Mouse (Mus musculus) cerebellum, postnatal 25 days (tissue): Measurements from ENCODE around the gene Nap1l4.
"Not testable (repeated sequence)": the region's sequence is repeated elsewhere in the genome, so short reads cannot be mapped to it uniquely, and the experiment has no call there.

Experiments used
- DNase-seq, 2 experiments: peaks; one replicate each; pipeline ENCODE4 v3.0.0; 2021; ENCODE audit warnings: mixed read lengths in 2 of 2

Gene Nap1l4

DNA sequence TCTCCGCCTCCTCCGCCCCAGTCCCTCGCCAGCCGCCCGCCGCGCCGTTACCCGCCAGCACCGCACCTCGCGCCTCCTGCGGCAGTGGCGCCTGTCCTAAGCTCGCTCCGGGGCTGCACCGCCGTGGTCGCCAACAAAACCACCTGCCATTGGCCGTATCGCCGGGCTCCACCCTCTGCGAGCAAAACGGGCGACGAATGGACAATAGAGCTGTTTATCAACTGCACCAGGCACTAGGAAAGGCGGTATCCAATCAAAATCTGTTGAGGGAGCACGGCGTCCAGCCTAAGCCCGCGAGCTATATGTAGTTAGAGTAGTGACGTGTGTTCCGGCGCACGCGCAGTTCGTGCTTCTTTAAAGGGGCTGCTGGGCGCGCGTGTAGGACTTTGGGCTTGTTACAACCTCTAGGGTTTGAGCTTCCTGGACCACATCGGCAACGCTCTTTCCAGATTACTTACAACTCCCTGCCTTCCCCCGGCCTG is at the start of gene Nap1l4:
TSS of gene Nap1l4 (minus strand) at position 131 of the 482 bp plus-strand sequence.
- DNase-seq = peak; percentile 97 to 100

- DNase-seq = peak in 1 of 2 experiments; percentile 23
Observed at GRCm38 (mm10) chr7:143594865-143595264, 46.0 kb upstream of the Nap1l4 start.

DNA sequence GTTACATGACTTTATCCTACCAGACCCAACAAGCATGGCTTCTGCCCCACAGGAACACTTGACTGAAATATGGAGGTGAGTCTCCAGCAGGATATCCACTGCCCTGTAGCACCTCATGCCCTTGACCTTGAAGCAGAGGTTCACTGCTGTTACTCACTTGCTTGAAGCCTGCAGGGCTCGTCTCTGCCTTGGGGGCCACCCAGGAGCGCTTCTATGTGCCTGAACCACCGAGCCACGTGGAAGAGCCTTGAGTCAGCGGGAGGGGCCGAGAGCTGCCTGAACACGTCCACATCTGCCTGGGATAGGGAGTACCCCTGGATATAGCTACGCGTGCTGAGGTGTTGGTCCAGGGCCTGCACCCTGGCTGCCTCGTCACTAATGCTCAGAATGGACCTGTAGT is 43.3 kb upstream of the Nap1l4 start:
- DNase-seq = no peak

- peak; percentile 52 to 70 for DNase-seq
Observed at GRCm38 (mm10) chr7:143588006-143588405, 39.1 kb upstream of the Nap1l4 start.

DNA sequence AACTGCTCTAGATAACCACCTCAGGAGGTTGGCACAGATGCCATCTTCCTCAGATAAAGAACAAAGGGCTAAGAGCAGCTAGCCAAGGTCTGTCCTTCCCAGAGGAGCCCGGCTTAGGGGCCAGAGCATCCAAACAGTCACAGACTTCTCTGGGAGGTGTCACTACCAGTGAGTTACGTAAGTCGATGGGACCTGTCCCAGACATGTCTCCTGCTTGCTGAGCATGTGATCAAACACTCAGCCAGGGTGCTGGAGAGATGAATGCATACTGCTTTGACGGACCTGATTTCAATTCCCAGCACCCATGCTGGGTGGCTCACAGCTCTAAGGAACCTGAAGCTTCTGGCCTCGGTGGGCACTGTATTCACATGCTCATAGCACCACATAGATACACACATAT is 38.7 kb upstream of the Nap1l4 start:
- no peak for DNase-seq

DNA sequence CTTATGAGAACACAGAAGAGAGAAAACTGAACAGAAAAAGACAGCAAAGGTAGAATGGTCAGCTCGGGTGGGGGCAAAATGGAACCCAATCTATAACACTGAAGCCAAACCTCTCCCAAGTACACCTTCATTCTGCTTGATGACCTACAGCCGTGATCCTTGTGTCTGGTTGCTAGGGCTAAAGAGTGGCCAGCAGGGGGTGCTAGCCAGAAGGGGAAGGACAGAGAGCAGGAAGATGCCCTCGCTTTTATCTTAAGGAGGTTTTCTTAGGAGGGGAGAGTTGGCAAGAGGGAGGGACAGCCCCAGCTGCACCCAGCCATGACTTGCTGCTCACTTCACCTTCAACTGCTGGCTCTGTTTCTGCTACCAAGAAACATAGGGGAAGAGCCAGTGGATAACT is 35.0 kb upstream of the Nap1l4 start:
- peak; percentile 45 to 78 for DNase-seq

- no peak for DNase-seq
Observed at GRCm38 (mm10) chr7:143583025-143583424, 34.1 kb upstream of the Nap1l4 start.

GRCm38 (mm10) chr7:143575751-143576150 is 26.8 kb upstream of the Nap1l4 start:
- no peak for DNase-seq

DNA sequence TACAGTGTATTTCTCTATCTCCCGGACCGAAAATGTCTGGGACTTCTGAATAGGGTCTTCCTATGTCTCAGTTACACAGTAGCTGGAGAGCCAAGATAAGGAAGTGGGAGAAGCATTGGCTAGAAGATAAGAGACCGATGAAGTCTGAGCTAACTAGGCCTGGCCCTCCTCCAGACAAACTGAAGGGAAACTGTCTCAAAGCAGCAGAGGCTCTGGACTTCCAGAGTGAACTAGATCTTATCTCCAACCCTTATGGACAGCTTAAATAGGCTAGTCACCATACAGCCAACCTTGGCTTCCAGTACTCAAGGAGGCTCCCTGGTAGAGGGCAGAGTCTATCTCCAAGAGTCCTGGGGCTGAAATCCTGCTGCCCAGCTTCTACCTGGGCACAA is 16.7 kb upstream of the Nap1l4 start:
- DNase-seq = no peak

DNA sequence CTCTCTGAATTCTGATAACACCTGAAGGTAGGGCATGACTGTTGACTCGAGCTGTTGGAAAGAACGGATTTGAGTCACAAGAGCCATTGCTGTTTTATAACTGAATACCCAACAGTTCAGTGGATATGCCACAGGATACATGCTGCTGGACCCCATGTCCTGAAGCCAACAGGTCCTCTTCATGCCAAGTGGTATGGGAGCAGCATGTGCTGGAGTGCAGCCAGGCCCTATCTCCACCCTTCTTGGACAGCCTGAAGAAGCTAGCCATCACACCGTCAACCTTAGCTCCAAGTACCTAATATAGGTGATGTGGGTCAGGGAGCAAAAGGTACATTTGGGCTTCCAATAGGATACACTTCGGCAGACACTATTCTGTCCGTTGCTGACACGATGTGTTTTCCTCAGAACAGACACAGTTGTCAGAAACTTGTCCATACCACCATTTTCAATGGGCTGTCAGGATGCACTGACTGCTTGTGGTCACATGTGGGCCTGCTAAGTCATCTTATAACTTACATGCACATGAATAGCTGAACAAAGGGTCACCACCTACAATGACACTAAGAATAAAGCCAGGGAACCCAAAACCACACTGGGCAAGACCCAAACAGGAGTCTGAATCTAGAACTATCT is 16.2 kb upstream of the Nap1l4 start:
- no peak for DNase-seq

GRCm38 (mm10) chr7:143563787-143564186 is 14.9 kb upstream of the Nap1l4 start:
- no peak for DNase-seq

GRCm38 (mm10) chr7:143557616-143558015 is 8.7 kb upstream of the Nap1l4 start:
- DNase-seq = no peak

- peak; percentile 20 to 53 for DNase-seq
Observed at GRCm38 (mm10) chr7:143556964-143557610, 8.2 kb upstream of the Nap1l4 start.

DNA sequence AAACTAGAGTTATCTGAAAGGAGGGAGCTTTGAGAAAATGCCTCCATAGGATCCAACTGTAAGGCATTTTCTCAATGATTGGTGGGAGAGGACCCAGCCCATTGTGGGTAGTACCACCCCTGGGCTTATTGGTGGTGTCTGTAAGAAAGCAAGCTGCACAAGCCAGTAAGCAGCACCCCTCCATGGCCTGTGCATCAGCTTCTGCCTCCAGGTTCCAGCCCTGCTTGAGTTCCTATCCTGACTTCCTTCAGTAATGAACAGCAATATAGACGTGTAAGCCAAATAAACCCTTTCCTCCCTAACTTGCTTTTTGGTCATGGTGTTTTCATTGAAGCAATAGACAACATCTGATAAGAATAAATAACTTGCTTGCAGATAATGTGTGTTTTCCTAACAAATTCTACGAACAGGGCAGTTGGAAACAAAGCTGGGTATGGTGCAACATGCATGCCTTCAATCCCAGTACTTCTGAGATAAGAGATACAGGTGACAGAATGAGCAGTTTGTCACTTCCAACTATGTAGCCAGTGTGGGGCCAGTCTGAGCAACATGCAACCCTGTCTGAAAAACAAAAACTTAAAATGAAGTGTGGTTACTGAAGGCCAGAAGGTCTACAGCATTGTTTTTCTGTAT is 798 bp upstream of the Nap1l4 start:
- DNase-seq = no peak

DNA sequence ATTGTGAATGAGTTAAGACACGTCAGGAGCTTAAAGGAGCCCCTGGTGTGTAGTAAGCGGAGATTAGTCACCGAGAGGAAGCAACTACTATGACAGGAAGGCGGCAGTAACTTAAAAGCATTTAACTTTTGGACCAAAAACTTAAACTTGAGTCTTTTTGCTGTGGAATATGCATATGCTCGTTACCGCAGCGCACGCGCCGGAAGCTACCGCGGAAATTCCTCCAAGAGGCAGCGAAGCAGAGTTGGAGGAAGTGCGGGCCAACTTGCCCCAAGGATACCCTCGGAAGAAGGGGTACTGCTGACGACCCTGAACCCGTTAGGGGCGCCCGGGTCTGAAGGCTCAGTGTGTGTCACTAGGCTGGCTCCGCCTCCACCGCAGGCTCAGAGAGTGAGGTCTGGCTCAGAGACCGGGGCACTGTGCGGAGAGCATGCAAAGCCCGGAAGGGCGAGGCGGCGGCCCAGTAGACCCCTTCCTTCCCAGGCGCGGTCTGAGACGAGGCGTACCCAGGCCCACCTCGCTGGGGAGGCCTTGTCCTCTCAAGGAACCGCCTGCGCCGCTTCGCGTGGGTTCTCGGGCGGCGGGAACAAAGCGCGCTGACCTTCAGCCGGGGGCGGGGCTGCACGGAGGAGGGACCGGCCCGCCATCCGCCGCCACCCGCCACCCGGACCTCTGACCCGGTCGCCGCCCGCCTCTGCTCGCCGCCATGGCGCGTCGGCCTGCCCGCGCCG is 510 bp downstream of the Nap1l4 start:
- DNase-seq = no peak

DNA sequence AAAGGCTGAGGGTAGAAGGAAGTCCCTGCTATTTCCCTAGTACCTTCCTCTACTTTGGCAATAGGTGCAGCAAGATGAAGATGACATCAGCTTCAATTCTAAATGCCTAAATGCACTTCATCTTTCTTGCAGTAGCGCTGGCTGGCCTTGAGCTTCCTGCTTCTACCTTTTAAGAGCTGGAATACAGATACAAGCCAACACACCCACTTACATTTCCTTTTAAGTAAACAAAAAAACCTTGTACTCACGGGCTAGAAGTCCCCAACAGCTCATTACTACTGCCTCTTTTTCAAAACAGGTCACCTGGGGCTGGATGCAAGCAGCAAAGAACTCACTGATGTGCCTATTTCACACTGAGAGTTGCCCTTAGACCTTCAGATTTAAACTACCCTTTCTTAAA is 2.4 kb downstream of the Nap1l4 start:
- DNase-seq = no peak

GRCm38 (mm10) chr7:143544368-143544767 is 4.5 kb downstream of the Nap1l4 start:
- DNase-seq = peak in 1 of 2 experiments; percentile 38

DNA sequence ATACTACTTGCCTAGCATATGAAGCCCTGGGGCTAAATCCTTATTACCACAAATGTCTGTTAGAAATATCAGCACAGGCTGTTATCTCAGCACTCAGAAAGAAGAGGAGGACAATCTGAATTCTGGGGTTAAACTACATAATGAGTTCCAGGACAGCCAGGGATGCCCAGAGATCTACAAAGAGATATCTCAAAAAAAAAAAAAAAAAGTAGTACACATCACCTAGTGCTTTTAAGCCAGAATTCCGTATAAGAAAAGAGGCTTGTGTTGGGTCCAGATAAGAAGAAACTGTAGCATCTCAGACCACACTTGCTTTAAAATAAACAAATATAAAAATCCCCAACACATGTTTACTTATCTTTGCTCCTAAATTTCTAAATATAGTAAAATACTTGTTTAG is 10.2 kb downstream of the Nap1l4 start:
- no peak for DNase-seq

DNA sequence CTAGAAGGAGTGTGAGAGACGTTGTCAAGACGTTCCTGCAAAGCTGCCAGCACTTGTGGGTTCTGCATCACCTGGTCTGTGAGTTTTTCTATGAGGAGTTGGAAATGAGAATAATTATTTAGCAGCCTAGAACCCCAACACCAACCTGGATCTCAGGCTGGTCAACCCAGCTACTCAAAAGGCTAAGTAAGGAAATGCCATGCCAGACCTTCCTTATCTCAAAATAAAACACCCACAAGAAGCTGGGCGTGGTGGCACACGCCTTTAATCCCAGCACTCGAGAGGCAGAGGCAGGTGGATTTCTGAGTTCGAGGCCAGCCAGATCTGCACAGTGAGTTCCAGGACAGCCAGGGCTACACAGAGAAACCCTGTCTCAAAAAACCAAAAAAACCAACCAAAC is 10.7 kb downstream of the Nap1l4 start:
- not testable (repeated sequence) for DNase-seq

GRCm38 (mm10) chr7:143536251-143536650 is 12.7 kb downstream of the Nap1l4 start:
- DNase-seq = no peak

DNA sequence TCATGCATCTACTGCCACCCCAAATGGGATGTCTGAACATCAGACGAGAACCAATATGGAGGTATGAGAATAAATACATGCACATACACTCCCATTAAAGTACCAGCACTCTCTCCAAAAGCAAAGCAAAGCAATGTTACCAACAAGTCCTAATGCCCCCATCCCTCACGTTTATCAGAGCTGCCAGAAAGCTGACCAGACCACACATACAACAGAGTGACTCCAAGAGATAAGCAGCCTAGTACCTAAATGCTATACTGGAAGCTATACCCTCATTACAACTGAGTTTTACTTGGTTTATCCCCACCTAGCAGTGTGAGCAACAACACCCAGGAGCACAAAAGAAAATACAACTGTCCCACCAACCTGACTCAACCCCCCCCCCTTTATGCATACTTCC is 15.6 kb downstream of the Nap1l4 start:
- no peak for DNase-seq

DNA sequence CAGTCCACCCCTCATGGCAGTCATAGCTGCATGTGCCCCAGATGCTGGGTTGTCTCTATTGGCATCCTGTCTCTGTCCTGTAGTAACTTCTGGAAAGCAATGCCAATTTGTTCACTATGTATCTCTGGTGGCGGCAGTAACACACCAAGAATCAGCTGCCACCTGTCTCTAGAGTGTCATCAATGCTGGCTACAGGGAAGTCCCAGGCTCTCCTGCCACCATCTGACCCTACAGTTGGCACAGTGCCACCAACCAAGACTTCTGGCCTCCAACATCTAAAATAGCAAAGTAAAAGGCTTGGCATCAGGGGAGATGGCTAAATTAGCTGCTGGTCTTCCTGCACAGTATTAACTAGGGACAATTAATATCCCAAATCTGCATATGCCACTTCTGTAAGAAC is 16.5 kb downstream of the Nap1l4 start:
- DNase-seq = peak; percentile 17 to 44

DNA sequence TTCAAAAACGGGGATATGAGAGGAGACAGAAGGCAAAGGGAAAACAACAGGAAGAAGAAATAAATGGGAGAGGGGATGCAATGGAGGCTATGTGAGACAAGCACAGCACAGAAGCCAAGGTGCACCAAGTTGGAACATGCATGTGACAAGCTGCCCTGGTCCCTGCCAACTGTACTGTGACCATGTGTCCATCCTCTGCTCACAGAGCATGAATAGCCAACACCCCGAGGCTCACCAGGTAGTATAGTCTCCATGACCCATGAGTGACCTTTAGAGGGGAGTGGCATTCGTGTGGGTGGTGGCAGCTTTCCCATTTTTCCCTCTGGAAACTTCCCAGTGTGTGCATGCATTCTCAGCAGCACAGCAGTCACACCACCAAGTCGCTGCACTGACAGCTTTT is 29.6 kb downstream of the Nap1l4 start:
- DNase-seq = no peak

- no peak for DNase-seq
Observed at GRCm38 (mm10) chr7:143514416-143514768, 34.5 kb downstream of the Nap1l4 start.
